Mouse (Mus musculus): Measurements from ENCODE around the gene Vat1l.

The Vat1l gene

DNA sequence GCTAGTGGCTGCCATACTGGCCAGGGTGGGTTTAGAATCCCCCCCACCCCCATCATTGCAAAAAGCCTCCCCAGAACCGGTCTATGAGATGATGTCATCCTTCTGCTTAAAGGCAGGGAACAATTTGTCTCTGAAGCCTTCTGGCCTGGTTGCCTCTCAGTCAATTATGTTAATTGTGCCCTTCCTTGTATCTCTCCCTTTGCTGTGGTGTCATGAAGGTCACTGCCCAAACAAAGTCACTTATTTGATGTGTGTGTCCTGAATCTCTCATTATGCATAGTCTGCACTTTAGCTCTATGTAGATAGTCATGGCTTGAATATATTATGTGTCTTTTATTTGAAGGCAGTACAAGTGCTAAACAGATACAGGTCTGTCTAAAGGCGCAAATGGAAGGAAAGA, 92.8 kb downstream of the Vat1l start:
- DNase-seq: no peak

DNA sequence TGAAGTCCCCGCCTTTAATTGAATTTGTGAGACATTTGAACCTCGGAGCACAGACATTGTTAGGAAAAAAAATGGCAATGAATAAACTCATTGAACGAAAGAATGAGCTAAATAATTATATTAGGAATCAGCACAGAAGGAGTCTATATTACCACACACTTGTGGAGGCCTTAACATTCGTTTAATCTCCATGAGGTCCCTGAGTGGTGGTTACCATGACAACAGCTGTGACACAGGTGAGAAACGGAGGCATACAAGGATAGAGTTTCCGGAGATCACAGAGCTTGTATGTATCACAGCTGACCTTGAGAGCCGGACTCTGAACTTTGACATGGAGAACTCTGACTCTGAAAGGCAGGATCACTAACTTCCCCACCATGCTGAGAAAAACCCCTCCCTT, 94.7 kb downstream of the Vat1l start:
- no peak for DNase-seq

DNA sequence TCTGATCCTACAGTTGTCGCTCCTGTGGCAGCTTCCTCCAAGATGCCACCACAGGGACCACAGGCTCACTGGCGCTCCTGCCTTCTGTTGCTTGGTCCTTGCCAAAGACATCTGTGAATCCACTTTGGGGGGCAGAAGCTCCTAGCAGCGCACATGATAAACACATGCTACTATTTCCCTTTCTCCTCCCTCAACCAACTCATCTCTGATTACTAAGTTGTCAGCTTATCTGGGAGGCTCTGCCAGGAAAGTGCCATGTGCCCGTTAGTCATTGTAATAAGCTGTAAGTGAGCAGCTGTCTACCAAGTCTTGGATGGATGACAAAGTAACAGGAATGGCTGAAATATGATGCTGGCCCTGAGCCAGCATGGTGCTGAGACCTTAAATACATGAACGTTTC, 100.9 kb downstream of the Vat1l start:
- no peak for DNase-seq

DNA sequence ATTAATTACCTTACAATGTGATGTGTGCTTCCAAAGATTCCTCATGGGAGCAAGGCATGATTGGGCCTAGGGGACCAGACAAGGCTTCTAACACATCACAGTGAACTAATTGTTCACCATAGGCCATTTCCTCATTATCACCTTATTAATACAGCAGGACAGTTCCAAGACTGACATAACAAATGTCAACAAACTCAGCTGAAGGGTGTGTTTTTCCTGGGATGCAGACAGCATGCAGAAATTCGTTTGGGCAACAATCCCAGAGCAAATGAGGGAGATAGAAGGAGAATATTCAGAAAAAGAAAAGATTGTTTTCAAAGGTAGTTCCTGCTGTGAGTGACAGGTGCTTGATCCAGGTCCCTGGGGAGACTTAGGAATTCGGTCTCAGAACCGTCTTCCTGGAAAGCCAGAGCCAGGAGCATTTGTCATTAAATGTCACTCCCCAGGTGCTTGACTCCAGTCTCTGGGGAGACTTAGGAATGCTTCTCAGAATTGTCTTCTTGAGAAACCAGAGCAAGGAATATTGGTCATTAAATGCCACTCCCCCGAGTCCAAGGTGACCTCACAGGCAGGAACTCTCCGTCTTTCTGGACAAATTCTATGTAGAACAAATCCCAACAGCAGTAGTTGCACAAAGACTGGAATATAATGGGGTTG, 109.4 kb downstream of the Vat1l start:
- no peak for DNase-seq

DNA sequence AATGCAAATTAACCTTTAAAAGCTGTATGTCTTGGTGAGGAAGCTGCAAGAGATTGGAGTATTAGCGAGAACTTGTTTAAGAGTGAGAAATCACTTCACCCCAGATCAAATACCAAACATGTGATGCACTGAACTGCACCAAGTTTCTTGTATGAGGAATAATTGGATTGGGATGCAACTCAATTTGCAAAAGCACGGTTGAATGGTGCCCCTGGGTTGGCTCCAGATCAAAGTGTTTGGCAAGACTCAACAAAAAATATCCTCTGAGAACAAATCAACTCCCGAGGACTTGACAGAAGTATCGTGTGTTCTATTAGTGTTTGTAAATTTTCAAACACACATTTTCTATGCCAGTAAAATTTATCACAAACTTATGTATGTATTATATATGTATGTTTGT, 112.7 kb downstream of the Vat1l start:
- DNase-seq: no peak

DNA sequence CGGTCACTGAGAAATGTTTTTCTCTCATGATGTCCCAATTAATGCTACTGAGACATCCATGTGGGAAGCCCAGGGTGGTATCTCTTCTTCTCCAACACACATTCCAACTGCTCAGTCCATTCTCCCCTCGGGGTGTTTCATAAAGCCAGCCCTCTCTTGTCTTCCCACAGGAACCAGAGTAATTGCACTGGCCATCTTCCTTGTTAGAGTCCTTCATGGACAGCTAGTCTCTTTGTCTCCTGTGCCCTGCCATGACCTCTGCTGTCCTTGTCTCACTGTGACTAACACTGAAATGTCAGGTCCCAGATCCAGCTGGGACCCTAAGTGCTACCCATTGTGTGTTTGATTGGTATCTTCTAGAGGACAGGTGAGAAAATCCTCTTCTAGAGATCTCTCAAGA, 116.7 kb downstream of the Vat1l start:
- no peak for DNase-seq

DNA sequence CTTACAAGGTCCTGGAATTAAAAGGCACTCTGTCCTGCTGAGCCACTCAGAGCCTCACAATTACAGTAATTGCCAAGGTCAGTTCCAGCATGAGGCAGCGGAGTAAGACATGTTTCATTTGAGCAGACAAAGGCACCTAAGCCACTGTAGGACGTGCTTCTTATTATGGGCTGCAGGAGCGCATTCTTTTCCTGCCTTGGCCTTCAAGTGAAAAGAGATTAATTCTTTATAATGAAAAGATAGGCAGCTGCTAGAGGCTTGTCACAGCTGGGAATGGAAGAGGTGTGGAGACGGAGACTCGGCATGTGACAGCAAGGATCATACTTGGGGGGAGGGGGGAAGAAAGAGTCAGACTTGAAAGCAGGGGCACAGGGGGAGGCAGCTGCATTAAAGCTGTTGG, 126.5 kb downstream of the Vat1l start:
- DNase-seq: no peak

DNA sequence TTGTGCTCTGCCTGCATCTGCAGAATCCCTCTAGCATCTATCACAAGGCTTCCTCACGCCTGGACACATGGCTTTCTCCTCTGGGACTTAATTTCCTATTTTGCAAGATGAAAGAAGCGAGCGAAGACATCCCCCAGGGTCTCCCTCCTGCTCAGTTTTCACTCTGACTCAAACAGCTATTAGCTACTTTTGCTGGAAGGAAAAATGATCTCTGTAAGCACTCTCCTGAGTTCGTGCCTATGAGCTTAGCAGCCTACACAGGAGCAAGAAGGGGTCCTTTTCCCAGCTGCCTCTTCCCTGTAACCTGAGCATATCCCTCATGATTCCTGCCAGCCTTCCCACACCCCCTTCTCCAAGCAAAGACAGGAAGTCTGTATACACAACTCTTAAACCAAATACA, 127.5 kb downstream of the Vat1l start:
- DNase-seq: no peak

DNA sequence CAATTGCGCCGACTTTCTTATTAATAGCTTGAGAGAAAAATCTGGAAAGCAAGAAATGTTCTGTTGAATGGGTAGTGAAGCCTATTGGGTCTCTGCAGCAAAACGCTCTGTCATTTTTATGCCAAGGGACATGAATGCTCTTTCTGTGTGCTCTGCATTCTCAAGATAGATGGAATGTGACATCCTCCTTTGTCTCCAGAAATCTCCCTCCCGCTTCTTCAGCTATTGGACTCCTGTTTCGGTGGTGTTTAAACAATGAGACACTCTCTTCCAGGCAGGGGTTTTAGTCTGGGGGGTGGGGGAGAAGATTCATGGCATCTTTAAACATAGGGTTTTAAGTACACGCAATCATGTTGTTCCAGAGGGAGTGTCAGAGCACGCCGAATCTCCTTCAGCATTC, 130.3 kb downstream of the Vat1l start:
- no peak for DNase-seq

DNA sequence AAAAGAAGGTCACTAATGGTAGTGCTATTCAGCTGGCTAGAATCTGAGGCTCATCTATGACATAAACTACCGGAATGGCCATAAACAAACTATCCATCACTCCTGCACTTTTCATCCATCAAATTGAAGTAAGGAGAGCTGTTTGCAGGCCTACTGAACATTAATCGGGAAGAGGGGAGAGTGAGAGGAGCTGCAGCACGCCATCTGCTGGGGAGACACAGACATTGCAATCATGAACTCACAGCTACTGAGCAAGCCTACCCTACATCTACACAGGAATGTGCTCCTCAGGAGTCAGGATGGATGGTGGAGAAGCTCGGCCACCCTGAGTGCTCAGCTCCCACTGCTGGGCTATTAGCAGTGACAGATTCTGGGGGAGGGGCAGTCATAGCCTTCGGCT, 136.9 kb downstream of the Vat1l start:
- peak; percentile 1 for DNase-seq

DNA sequence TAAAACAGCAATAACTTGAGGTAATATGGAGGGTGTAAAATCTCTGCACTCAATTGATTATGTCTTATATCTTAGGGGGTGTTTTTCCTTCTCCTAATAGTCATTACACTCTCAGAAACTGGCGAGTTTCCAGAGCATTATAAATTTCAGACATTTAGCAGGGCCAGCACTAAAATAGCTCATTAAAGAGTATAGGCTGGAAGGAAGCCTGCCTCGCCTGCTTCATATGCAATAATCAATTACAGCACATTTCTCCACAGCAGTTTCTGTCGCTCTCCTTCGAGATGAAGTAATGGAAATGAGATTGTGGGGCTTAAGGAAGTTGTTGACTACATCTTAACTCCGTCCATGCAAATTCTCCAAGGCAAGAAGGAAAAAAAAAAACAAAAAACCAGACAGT, 139.4 kb downstream of the Vat1l start:
- DNase-seq: no peak

DNA sequence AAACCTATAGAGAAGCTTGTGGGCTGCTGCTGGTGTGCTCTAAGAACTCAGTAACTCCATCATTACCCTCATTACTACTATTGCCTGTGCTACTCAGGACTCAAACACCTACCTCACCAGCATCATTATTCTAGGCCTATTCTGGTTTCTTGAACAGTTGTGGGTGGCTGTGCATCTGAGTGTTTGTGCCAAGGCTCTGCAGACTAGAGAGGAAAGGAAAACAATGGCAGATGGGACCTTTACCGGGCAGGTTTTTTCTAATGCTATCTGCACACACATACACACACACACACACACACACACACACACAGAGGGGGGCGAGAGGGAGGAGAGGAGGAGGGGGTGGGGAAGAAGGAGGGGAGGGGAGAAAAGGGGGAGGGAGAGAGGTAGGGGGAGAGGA, 140.6 kb downstream of the Vat1l start:
- no peak for DNase-seq

DNA sequence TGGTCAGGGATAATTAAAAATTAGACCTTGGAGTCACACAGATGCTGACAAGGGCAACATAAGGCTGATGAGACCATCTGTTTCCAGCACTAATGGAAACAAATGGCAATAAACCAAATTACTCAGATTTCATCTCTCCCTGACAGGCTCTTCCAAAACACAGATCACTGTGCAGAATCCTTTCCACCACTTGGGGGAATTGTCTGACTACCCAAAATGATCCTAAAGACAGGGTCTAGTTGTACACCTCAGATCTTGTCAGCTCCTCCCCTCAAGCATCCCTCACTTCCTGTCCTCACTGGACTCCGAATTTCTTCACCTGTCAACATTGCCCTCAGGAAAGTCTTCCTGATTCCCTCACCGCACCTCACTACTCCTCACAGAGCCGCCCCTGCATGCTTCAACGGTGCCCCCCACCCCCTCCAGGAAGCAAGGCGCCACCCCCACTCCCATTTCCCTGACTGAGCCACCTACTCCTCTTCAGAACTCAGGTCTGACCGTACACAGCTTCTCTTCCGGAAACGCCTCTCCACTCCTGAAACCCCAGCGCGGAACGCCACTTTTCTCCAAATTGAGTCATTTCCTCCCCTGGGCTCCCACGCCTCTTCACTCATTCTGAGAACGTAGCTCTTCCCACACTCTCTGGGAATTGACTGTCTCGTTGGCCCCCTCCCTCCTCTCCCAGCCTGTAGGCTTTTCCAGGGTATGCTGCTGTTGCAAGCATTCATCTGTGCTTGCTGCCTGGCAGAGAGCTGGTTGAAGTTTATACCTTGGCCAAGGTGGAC, 146.4 kb downstream of the Vat1l start:
- DNase-seq: peak; percentile 4

DNA sequence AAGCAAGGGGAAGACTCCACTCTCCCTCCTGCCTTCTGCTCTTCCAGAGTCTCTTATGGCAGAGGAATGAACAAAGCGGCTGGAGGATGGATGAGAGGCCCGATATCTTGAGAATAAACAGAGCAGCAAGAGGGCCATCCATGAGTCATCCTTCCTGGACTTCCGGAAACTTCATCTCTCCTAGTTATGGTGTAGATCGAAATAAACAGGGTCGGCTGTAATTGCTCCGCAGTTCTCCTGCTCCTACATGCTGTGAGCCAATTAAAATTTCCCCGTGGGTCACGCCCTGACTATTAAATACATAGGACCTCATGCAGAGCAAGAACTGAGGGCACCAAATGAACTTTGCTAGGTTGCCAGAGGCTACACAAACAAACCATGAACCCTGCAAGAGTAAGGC, 155.1 kb downstream of the Vat1l start:
- no peak for DNase-seq

DNA sequence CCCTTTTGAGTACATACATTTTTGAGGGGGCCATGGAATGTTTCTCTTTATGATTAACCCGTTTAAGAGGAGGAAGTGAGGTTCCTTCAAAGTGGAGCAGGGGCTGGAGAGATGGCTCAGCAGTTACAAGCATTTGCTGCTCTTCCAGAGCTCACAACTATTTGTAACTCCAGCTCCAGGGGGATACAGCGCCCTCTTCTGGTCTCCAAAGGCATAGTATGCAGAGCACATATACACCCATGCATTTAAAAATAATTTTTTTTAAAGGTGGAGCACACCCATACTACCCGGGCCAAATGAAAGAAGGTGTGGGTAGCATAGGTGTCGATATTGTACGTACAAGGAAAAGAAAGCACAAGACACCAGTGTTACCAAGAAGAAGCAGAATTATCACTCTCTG, 157.8 kb downstream of the Vat1l start:
- DNase-seq: no peak

DNA sequence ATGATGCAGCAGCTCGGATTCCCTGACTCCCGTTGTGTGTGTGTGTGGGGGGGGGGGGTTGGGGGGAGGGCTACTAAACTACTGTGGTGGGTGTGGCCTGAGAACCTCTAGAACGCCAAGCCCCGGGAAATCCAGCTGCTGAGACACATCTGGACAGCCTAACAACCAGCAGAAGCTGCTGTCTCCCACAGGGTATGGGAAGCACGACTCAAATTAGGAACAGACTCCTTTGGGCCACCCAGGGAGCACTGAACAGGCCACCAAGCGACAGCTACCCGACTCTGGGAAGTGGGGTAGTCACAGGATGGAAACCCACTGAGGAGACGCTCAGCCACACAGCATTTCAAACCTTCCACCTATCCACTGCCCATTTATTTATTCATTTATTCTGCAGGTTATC, 158.2 kb downstream of the Vat1l start:
- no peak for DNase-seq

DNA sequence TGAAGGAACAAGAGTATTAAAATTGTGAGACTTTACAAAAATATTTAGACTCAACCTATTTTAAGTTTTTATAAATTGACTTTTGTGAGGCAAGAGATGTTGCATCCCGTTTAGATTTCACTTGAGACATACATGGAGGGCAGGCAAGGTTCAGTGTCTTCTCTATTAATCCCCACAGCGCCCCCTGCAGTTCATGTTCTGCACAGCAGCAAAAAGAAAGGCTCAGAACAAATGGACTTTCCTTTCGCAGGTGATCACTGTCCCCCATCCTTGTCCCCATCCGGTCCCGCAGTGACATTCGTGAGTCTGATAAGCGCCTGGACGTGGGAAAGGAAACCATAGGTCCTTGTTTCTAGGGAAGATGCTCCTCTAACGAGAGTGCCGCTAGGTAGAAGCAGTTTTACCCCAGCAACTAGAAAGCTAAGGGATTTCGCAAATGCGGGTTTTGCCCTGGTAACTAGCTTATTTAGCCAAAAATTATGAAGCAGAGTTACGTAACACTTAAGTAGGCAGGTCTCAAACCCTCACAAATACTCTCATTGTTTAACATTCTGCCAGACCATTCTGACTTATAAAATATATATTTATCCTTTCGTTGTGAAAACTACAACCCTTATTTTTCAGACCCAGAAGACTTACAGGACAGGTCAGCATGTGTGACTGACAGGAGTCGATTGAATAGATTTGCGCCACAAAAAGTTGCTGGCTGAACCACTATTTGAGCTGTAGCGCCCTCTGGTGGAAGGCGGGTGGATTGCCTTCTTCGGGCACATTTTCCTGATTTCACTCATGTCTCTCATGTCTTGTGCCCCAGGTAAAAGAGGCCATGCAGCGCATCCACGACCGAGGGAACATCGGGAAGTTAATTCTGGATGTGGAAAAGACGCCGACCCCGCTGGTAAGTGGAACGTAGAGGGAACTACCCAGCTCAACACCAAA, 163.9 kb downstream of the Vat1l start:
- peak; percentile 60 for DNase-seq

DNA sequence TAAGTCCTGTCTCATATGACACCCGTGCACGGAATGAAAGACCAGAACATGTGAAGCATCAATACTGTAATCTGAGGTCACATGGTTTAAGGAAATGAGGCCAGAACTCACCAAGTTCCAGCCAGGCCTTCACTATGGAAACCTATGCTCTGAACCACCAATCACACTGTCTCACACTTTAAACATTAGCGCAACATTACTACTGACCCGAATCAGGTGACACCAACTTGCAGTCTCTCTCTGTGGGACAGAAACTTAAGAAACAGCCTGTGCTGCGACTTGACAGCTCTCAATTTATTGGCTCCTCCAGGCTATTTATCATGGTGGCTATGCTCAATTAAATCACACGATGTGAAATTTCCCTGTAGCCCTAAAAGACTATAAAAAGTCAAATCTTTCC, 169.0 kb downstream of the Vat1l start:
- no peak for DNase-seq

DNA sequence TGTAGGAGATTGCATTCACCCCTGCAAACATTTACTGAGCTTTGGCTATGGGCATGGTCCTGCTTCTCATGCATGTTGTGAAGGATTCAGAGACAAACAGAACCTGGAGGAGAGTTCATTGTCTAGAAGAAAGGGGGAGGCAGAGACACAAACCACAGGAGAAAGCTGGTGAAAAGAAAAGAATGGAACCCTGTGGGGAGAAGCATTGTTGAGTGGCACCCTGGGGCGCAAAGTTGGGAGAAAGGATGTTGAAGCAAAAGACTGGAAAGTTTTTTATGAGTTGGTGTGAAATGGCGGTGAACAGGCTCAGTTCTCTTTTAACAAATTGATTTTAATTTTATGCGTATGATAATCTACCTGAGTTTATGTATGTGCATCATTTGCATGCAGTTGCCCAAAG, 178.8 kb downstream of the Vat1l start:
- DNase-seq: no peak

DNA sequence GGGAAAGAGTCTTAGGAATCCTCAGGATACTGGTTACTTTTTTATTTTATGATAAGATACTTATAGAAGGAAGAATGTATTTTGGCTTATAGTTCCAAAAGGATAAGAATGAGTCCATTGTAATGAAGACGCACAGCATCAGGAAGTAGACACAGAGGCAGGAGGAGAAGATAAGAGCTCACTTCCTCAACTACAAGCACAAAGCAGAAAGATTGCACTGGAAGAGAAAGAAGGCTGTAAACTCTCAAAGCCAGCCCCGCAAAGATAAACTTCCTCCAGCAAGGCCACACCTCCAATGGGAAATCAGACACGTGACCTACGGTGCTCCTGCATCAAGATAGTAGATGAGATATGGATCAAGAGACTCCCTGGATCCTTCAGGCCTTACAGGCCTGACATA, 182.1 kb downstream of the Vat1l start:
- DNase-seq: no peak

DNA sequence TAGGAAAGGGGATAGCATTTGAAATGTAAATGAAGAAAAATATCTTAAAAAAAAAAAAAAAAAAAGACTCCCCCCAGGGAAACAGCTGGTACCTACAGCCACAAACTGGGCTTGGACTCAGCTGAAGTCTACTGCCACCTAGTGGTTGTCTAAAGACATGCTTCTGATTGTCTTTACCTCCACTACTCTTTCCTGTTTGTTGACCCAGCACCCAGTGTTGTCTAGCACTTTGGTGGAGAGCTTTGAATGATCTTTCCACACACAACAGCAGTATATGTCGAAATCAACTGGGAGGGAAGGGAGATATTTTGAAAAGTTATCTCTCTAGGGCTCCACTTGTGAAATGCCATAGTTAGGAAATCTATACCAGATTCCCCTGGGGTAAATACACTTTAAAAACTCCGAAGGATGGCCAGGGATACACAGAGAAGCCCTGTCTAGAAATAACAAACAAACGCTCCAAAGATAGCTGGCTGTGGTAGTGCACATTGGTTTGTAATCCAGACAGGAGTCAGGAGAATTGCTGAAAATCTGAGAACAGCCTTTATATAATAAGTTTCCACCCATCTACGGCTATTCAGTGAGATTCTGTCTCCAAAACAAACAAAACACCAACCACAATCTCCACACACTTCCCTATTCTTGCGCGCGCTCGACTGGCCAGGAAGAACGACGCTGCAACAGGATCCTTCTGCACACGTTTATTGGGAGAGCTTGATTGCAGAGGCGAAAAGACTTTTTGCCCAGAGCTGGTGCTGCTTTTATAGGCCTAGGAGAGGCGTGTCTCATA, 185.2 kb downstream of the Vat1l start:
- no peak for DNase-seq

DNA sequence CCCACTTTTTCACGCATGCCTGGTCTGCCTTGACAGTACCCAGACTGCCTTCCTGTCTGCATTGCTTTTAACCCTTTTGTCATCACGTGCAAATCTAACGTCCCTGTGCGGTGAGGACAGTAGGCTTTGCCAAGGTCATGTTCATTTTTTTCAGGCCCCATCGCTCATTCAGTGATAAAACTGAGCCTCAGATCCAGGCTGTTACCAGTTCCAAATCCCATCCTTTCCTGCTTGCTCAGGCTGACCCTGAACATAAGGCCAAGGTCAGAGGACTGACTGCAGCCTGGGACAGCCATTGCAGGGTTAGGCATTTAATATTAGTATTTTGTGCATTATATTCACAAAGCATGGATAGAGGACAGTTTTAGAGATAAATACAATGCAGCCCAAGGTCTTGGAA, 192.9 kb downstream of the Vat1l start:
- DNase-seq: no peak

DNA sequence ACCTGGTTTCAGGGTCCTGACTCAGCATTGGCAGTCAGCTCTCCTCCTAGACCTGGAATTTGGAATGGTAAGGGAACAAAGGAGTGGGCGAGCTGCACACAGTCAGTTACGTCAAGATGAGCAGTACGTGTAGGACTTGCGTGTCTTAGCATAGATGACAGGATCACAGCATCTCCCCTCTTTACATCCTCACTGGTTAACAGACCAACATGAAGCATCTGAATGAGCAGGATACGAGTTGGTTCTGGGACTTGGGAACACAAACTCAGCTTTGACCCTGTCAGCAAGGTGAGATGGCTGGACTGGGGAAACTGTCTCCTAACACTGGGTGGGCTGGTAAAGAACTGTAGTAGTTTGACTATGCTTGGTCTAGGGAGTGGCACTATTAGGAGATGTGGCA, 193.9 kb downstream of the Vat1l start:
- no peak for DNase-seq

All from thymus, postnatal 25 days (tissue).